Mouse (Mus musculus): ENCODE results near the gene Sc5d.
A peak's percentile ranks its signal among the peaks of the same experiment; 100 is the strongest.

Sc5d gene

DNA sequence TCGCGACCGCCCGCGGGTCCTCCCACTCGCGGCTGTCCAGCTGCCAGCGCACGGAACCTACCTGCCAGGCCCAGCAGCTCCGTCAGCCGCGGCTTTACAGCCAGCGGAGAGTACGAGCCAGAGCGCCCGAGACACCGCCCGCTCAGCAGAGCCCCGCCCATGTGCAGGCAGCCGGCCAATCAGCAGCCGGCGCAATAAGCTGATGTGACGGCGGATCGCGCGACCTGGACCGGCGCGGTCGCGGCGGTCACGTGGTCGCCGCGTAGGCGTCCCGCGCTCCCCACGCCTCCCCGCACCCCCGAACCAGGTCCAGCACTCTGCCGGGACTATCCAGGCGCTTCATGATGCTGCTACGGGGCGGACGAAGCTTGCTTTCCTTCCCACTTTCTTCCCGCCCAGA lies at the start of gene Sc5d:
TSS of gene Sc5d (minus strand) at position 112 of the 400 bp plus-strand sequence.
- peak; percentile 95 for DNase-seq

DNA sequence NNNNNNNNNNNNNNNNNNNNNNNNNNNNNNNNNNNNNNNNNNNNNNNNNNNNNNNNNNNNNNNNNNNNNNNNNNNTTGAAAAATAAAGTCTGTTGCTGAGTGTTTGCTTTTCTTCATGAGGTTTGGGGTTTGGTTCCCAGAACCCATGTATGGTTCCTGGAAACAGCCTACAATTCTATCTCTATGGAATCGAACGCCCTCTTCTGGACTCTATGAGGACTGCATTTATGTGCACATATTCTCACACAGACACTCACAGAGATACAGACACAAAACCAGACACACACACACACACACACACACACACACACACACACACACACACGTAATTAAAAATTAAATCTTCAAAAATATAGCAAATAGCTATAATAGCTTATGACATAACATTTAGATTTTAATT lies 47.3 kb upstream of the Sc5d start:
- no peak for DNase-seq

DNA sequence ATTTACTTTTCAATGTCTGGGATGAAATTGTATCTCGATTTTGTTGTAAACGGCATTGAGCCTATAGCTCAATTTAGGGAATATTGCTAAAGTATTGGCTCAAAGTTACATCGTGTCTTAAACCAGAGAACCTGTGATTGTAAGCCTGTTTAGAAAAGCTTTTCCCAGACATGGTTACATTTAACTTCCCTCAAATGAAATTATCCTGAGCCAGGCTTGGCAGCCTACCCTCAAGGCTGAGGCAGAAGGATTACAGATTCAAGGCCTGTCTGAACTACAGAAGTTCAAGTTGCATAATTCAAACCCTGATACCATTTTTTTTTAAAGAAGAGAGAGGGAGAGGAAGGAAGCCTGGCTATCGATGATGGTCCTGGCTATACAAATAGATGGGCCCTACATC lies 39.8 kb upstream of the Sc5d start:
- DNase-seq: no peak

GRCm38 (mm10) chr9:42301082-42301633 lies 37.1 kb upstream of the Sc5d start:
- no peak for DNase-seq

DNA sequence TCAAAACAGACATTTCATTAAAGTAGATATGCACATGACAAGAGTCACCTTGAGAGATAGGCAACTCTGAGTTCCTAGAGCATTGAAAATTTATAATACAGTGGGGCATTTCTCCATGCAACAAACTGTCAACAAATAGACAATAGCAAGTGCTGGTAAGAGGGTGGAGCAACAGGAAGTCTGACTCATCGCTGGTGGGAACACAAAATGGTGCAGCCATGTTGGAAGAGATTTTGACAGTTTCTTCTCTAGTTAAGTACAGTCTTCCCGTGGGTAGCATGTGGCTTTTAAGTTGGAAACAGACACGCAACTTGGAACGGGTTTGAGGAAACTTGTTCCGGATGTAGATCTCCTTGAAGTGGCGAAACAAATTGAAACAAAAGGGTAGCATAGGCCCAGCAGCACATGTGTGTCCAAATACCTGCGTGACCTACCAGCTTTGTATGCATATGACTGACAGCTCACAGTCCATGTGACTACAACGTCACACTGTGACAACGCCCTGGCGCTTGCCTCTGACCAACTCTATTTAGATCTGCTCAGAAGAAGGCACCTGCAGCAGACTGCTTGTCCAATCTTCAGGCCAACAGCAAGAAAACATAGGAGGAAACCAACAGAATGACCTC lies 32.4 kb upstream of the Sc5d start:
- DNase-seq: no peak

DNA sequence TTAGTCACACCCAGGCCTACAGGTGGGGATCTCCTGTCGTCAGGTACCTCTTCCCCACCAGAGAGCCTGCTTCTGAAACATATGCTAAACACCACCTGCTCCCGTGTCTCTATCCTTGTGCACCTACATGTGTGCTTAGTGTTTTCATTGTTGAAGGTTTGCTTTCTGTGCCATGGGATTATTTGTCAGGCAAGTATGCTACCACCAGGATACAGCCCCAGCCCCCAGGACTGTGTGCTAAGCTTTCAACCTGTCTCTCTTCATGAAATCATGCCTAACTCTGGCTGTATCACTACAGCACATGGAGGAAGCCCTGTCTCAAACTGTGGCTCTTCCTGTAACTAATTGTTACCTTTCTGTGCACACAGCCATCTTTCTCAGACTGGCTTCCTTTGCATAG lies 30.1 kb upstream of the Sc5d start:
- no peak for DNase-seq

GRCm38 (mm10) chr9:42293596-42293995 lies 29.5 kb upstream of the Sc5d start:
- DNase-seq: no peak

- DNase-seq: no peak
These were observed 29.0 kb upstream of the Sc5d start for GRCm38 (mm10) chr9:42293051-42293450.

DNA sequence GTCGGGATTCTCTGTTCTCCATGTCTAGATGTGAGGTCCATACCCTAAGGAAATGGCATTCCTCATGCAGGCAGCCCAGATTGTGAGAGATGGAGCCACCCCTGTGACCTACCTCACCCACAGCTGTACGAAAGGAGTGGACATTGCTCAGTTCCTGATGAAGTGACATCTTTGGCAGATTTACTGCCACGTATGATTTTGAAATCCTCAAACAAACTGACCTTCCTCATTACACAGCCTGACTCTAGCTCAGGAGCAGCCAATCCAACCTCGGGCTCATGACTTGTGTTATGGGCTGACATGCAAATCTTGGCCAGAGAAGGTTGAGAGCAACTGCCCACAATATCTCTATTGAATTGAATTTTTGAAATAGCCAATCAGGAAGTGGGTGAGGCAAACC lies 15.6 kb upstream of the Sc5d start:
- no peak for DNase-seq

GRCm38 (mm10) chr9:42278046-42278445 lies 14.0 kb upstream of the Sc5d start:
- no peak for DNase-seq

DNA sequence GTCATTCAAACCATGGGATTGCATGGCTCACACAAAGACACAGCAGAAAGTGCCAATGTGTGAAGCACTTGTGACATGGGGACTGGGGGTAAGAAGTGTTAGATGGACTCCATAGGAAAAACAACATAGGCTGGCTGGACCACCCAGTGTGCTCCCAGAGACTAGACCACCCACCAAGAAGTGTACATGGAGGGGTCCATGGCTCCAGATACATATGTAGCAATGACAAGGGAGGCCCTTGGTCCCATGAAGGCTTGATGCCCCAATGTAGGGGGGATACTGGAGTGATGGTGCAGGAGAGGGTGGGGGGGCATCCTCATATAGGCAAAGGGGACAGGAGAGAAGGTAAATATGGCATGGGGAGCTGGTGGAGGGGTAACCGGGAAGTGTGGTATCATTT lies 13.6 kb upstream of the Sc5d start:
- DNase-seq: no peak

- DNase-seq: no peak
These were observed 13.1 kb upstream of the Sc5d start for GRCm38 (mm10) chr9:42277162-42277561.

GRCm38 (mm10) chr9:42275761-42276145 lies 11.7 kb upstream of the Sc5d start:
- DNase-seq: no peak

DNA sequence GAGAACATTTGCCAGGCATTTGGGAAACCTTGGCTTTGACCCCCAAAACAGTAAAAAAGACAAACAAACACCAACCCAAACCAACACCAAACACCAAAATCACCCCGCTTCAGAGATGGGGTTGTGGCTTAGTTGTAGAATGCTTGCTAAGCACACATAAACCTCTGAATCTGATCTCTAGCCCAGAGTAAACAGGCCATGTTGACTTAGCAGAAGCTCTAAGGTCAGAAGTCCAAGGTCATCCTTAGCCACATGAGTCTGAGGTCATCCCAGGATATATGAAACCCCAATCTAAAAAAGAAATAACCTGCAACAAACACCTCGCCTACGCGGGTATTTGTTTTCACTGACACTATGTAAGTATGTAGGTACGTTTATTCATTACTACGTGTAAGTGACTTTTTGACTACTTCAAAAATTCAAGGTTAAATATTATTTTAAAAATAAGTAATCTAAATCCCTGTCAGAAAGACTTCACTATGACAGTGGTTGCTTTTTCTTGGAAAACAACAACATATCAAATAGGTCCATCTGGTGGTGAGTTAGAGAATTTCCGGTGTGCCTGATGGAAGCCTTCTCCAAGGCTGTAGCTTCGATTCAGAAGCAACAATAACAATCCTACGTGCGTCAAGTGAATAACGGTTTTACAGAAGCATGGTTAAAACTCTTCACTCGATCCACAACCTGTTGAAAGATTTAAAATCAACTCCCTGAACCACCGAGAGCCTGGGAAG lies 11.1 kb upstream of the Sc5d start:
- DNase-seq: peak; percentile 64

DNA sequence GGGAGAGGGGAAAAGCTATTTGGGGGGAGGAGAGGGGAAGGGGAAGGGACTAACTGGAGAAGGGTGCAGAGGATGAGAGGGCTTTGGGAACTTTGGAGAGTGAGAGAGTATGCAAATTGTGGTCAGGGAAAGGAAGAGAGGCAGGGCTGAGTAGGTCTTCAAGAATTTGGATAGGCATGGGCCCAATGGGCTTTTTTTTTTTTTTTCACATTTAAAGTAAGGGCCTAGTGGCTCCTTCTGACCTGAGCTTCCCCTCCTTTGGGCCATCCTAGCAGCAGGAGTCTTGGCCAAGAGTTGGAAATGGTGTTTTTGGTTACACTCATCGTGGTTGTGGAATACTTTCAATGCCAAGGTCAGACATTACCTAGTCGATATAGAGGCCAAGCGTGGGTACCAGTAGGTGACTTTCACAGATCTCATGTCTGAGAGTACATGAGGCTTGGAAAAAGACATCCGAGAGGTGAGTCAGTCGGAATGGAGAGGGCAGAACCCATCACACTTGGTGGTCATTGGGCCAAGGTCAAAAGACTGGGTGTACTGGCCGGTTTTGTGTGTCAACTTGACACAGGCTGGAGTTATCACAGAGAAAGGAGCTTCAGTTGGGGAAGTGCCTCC lies 9.7 kb upstream of the Sc5d start:
- DNase-seq: no peak

DNA sequence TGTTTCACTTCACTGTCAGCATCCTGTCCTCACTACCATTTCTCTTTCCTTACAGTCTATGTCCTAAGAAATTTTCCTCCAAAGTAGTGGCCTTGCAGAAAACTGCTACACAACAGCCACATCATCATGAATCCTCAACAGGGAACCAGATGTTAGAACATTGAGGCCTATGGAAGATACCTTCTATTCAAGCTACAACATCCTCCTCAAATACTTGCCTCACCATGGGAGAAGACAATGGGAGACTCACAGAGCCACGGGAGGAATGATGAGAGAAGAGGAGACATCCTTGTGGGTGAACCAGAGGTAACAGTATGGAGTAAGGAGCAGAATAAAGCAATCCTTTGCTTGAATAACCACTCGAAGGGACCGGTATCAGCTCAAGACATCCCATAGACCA lies 9.1 kb upstream of the Sc5d start:
- no peak for DNase-seq

DNA sequence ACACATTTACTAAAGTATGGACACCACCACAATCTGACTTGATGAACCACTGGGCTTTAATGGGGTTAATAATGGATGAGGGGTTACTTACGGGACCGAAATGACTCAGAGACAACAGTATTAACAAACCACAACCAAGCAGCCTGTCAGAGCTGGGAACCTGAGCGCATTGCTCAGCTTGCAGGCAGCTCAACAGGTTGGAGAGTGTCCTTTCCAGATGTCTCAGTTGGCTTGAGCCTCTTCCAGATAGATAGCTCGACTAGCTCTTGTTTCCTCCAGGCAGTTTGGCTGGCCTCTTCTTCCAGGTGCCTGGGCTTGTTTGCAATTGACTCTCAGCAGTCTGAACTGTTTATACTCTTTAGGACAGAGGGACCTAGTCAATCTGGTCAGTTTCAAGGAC lies 8.6 kb upstream of the Sc5d start:
- no peak for DNase-seq

DNA sequence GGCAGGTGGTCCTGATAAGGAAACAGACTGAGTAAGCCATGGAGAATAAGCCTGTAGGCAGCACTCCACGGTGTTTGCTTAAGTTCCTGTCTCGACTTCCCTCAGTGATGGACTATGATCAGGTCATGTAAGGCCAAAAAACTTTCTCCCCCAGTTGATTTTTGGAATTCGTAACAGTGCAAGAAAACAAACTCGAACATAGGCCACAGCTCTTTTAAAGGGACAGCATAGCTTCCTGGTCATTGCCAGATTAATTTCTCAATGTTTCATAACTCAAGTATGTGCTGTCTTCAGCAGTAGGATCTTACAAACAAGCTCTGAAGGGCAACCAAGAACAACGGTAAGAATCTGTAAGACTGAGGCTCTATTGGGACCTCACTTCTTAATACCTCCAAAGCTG lies 7.4 kb upstream of the Sc5d start:
- no peak for DNase-seq

DNA sequence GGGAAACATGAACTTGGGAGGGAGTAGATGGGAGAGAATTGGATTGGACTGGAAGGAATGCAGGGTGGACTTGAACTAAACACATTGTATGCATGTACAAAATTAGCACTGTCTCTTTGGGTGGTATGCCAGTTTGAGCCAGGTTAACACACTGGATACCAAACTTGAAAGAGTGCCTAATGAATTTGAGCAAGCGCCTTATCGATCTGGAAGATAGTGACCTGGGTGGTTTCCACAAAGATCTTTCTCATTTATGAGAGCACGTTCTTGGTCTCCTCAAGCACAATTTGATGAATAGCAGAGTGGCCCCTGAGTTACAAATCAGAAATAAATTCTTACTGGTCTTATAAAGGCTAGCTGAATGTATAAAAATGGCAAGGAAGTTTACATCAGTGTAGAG lies 6.6 kb upstream of the Sc5d start:
- DNase-seq: no peak

- DNase-seq: no peak
These were observed 6.0 kb upstream of the Sc5d start for GRCm38 (mm10) chr9:42270081-42270480.

GRCm38 (mm10) chr9:42268371-42268770 lies 4.3 kb upstream of the Sc5d start:
- no peak for DNase-seq

GRCm38 (mm10) chr9:42265309-42265708 lies 1.3 kb upstream of the Sc5d start:
- DNase-seq: peak; percentile 67

GRCm38 (mm10) chr9:42263709-42264111 lies 346 bp downstream of the Sc5d start:
- DNase-seq: peak; percentile 57

DNA sequence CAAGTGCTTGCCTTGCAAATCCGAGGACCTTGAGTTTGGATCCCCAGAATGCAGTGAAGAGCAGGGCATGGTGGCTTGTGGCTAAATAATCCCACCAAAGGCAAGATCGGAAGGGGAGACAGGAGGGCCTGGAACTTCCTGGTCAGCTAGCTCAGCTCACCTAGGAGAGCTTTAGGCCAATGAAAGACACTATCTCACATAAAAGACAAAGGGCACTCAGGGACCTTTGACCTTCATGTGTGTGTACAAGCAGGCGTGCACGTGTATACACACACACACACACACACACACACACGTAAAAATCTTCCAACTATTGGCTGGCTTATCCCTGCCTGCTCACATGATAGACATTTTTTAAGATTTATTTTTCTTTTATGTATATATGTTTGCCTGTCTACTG lies 3.6 kb downstream of the Sc5d start:
- DNase-seq: no peak

Measured in cerebellum, adult 9-10 months (tissue).